Mouse (Mus musculus): Measurements from ENCODE around the gene Egf.

DNA sequence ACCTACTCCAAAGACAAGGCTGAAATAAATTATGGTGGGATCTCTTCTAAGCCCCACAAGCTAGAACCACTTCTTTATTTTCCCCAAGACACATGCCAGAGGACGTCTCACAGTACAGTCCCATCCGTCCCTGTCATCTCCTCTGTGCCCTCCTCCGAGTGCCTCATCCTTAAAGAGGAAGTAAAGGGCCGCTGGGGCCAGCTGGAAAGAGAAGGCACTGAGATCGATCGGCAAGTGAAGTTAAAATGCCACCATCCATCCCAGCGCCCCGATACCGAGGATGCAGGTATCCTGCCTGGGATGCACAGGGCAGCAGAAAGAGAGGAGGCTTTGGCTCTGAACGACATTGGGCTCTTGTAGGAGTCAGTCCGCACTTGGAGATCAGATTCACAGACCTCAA, 97.3 kb downstream of the Egf start:
- TF ChIP-seq CTCF (IDR thresholded peaks at IDR 0.05; ENCODE audit: low read depth) (no peak), EP300 (IDR thresholded peaks at IDR 0.05; ENCODE audit: low read depth) (no peak)
